Mouse (Mus musculus): ENCODE measurements around the gene Phka2. TPM values are rescaled to one million over a fixed set of nuclear protein-coding genes. Genes with fewer than 3 reads are reported as not detected.
A peak's percentile ranks its signal among the peaks of the same experiment; 100 is the strongest.

Gene Phka2
- polyA plus RNA-seq, 1 experiment from 2014 or later: 9.8 TPM

GRCm38 (mm10) chrX:160516027-160516426 lies 14.1 kb downstream of the Phka2 start:
- H3K4me3 ChIP-seq (replicated peaks): no peak overlapping the region
- H3K9me3 ChIP-seq (replicated peaks): no peaks in the 10 kb centered on the region
- ATAC-seq (ENCODE audit: low FRiP score): no peak
- H3K27ac ChIP-seq (replicated peaks): no peak overlapping the region
- no peak overlapping the region for H3K4me2 ChIP-seq
- H3K27me3 ChIP-seq (replicated peaks): peaks cover 6% of the 10 kb centered on the region; the same call in 1 of the 2 replicates
- H3K9ac ChIP-seq (replicated peaks): no peak overlapping the region
- H3K4me1 ChIP-seq: no peaks in the 10 kb centered on the region
- H3K36me3 ChIP-seq: no peaks in the 10 kb centered on the region

- H3K9me3 ChIP-seq (replicated peaks): no peaks in the 10 kb centered on the region
- H3K27ac ChIP-seq (replicated peaks): no peak overlapping the region
- 71% methylated on average over 2 of the region's 2 CpGs for WGBS
- 0 out of 2 replicates have a peak, but pooled peaks cover 2% of the 10 kb centered on the region for H3K27me3 ChIP-seq (replicated peaks)
- ATAC-seq (ENCODE audit: low FRiP score): no peak
- no peaks in the 10 kb centered on the region for H3K4me1 ChIP-seq
- H3K9ac ChIP-seq (replicated peaks): no peak overlapping the region
- H3K36me3 ChIP-seq: 0 out of 2 replicates have a peak, but pooled peaks cover 2% of the 10 kb centered on the region
- no peak overlapping the region for H3K4me3 ChIP-seq (replicated peaks)
- no peak overlapping the region for H3K4me2 ChIP-seq
Observed at GRCm38 (mm10) chrX:160542772-160543171, 40.8 kb downstream of the Phka2 start.

DNA sequence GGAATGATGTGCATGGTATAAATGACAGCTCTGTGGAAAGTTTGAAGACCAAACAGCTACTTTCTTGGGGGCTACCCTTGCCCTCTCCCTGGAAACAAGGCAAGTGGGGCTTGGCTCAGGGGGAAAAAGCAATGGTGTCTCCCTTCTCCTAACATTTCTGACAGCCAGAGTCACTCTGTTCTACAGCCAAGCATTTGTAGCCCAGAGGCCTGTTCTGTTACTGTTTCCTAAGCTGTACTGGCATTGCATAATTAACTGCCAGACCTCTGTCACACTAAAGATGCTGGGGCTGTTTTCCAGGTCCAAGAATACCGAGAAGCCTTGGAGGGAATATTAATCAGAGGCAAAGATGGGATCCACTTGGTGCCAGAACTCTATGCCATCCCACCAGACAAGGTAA lies 46.9 kb downstream of the Phka2 start:
- Histone ChIP-seq H3K36me3 (no peaks in the 10 kb centered on the region), H3K4me3 (replicated peaks) (no peak overlapping the region), H3K27me3 (replicated peaks) (peaks cover 15% of the 10 kb centered on the region; the same call in 1 of the 2 replicates), H3K9me3 (replicated peaks) (no peaks in the 10 kb centered on the region), H3K4me1 (no peaks in the 10 kb centered on the region), H3K9ac (replicated peaks) (no peak overlapping the region), H3K4me2 (no peak overlapping the region), H3K27ac (replicated peaks) (no peak overlapping the region)
- 79% methylated on average over 1 of the region's 1 CpGs for WGBS
- no peak for ATAC-seq (ENCODE audit: low FRiP score)

- Histone ChIP-seq H3K27ac (replicated peaks) (no peak overlapping the region), H3K9me3 (replicated peaks) (no peaks in the 10 kb centered on the region), H3K36me3 (no peaks in the 10 kb centered on the region), H3K4me2 (no peak overlapping the region), H3K4me1 (no peaks in the 10 kb centered on the region), H3K9ac (replicated peaks) (no peak overlapping the region), H3K4me3 (replicated peaks) (no peak overlapping the region), H3K27me3 (replicated peaks) (peaks cover 15% of the 10 kb centered on the region; the same call in 1 of the 2 replicates)
- 58% methylated on average over 4 of the region's 4 CpGs for WGBS
- no peak for ATAC-seq (ENCODE audit: low FRiP score)
Observed at GRCm38 (mm10) chrX:160552066-160552465, 50.1 kb downstream of the Phka2 start.

- ATAC-seq (ENCODE audit: low FRiP score): peak; percentile 50; the same call in 1 of the 2 replicates
- H3K36me3 ChIP-seq: no peaks in the 10 kb centered on the region
- no peak overlapping the region for H3K9ac ChIP-seq (replicated peaks)
- no peak overlapping the region for H3K27ac ChIP-seq (replicated peaks)
- no peaks in the 10 kb centered on the region for H3K9me3 ChIP-seq (replicated peaks)
- H3K4me3 ChIP-seq (replicated peaks): no peak overlapping the region
- no peak overlapping the region for H3K4me2 ChIP-seq
- 70% methylated on average over 5 of the region's 5 CpGs for WGBS
- no peaks in the 10 kb centered on the region for H3K4me1 ChIP-seq
- H3K27me3 ChIP-seq (replicated peaks): peaks cover 5% of the 10 kb centered on the region; the same call in 1 of the 2 replicates
Observed at GRCm38 (mm10) chrX:160583589-160583988, 81.6 kb downstream of the Phka2 start.

DNA sequence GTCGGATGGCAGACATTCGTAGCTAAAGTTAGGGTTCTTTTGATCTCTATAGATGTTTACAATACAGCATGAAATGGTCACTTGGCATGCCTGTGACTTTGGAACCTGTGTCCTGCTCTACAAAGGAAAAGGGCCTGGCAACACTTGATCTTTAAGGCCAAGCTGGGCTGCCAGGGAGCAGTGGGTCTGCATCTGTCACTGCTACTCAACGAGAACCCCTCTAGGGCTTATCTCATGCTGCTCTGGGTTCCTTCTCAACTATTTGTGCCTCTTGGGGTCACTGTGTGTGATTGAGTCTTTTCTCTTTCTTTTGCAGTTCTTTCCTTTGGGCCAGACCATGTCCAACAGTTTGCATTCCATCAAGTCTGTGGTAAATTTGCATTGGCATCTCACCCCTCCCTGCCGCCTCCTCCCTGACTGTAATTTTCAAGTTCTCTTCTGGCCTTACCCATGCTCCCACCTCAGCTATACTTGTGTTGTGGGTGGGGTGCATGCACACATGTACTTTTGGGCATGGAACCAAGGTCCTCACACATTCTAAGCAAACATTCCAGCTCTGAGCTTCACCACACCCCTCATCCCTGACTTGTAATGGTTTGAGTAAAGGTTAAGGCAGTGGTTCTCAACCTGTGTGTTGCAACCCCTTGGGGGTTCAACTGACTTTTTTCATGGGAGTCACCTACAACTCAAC lies 82.3 kb downstream of the Phka2 start:
- WGBS: 84% methylated on average over 4 of the region's 4 CpGs
- peaks cover 5% of the 10 kb centered on the region; the same call in 1 of the 2 replicates for H3K27me3 ChIP-seq (replicated peaks)
- no peak overlapping the region for H3K9ac ChIP-seq (replicated peaks)
- H3K4me2 ChIP-seq: no peak overlapping the region
- no peaks in the 10 kb centered on the region for H3K9me3 ChIP-seq (replicated peaks)
- no peaks in the 10 kb centered on the region for H3K36me3 ChIP-seq
- no peak for ATAC-seq (ENCODE audit: low FRiP score)
- H3K4me3 ChIP-seq (replicated peaks): no peak overlapping the region
- no peak overlapping the region for H3K27ac ChIP-seq (replicated peaks)
- H3K4me1 ChIP-seq: no peaks in the 10 kb centered on the region

- no peak overlapping the region for H3K4me2 ChIP-seq
- H3K4me1 ChIP-seq: no peaks in the 10 kb centered on the region
- no peak overlapping the region for H3K27ac ChIP-seq (replicated peaks)
- H3K36me3 ChIP-seq: no peaks in the 10 kb centered on the region
- WGBS: 64% methylated on average over 1 of the region's 1 CpGs
- H3K27me3 ChIP-seq (replicated peaks): peaks cover 5% of the 10 kb centered on the region; the same call in 1 of the 2 replicates
- no peak overlapping the region for H3K4me3 ChIP-seq (replicated peaks)
- no peak overlapping the region for H3K9ac ChIP-seq (replicated peaks)
- ATAC-seq (ENCODE audit: low FRiP score): no peak
- H3K9me3 ChIP-seq (replicated peaks): no peaks in the 10 kb centered on the region
Observed at GRCm38 (mm10) chrX:160585110-160585509, 83.1 kb downstream of the Phka2 start.

DNA sequence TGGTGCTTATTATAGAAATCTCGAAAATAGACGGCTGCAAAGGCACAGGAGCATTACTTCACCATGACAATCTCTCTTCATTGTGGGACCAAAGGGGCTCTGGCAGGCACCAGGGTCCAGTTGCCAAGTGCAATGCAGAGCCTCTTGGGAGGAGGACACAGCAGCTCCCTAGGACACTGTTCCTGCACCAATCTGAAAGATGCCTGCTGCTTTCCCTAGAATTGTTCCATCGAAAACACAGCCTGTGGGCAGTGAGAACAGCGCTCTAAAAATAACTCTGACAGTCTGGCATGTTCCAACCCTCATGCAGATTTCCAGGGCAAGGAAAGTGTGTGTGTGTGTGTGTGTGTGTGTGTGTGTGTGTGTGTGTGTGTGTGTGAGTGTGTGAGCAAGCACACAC lies 86.6 kb downstream of the Phka2 start:
- Histone ChIP-seq H3K4me1 (no peaks in the 10 kb centered on the region), H3K4me2 (no peak overlapping the region), H3K9me3 (replicated peaks) (no peaks in the 10 kb centered on the region), H3K9ac (replicated peaks) (no peak overlapping the region), H3K4me3 (replicated peaks) (no peak overlapping the region), H3K36me3 (no peaks in the 10 kb centered on the region), H3K27ac (replicated peaks) (0 out of 2 replicates have a peak overlapping the region, but pooled peaks have one; percentile 5), H3K27me3 (replicated peaks) (0 out of 2 replicates have a peak, but pooled peaks cover 14% of the 10 kb centered on the region)
- 63% methylated on average over 4 of the region's 4 CpGs for WGBS
- ATAC-seq (ENCODE audit: low FRiP score): no peak

DNA sequence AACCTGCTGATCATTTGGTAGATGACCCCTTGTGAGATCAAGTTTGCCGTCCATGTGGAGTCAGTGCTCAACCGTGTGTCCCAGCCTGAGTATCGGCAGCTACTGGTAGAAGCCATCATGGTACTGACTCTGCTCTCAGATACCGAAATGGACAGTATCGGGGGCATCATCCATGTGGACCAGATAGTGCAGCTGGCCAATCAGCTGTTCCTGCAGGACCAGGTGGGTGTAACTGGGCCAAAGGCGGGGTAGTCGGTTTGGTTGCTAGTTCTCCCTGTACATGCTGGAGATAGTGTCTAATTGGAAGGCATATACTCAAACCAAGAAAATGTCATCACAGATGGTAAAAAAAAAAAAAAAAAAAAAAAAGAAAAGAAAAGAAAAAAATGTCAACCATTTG lies 88.2 kb downstream of the Phka2 start:
- Histone ChIP-seq H3K4me1 (no peaks in the 10 kb centered on the region), H3K9ac (replicated peaks) (no peak overlapping the region), H3K36me3 (no peaks in the 10 kb centered on the region), H3K4me3 (replicated peaks) (no peak overlapping the region), H3K27me3 (replicated peaks) (0 out of 2 replicates have a peak, but pooled peaks cover 14% of the 10 kb centered on the region), H3K27ac (replicated peaks) (no peak overlapping the region), H3K4me2 (no peak overlapping the region), H3K9me3 (replicated peaks) (no peaks in the 10 kb centered on the region)
- WGBS: 95% methylated on average over 7 of the region's 7 CpGs
- no peak for ATAC-seq (ENCODE audit: low FRiP score)

DNA sequence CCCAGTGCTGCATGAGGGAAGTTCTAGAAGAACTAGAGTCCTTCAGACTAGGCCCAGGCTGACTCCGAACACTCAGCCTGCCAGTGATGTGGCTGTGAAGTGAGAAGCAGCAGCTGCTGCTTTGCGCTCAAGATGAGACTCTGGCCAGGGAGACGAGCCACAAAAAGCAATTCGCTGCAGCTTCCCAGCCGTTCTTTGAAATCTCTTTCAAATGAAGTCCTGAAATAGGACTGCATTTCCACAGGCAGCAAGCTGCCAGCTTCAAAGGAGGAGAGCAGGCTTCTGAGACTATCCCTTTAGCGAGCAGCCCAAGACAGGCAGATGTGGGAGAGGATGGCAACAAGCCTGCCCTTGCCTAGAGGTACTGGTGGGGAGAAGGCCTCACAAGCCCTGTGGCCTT lies 91.0 kb downstream of the Phka2 start:
- no peak overlapping the region for H3K27ac ChIP-seq (replicated peaks)
- no peaks in the 10 kb centered on the region for H3K4me1 ChIP-seq
- H3K36me3 ChIP-seq: no peaks in the 10 kb centered on the region
- no peaks in the 10 kb centered on the region for H3K9me3 ChIP-seq (replicated peaks)
- H3K4me2 ChIP-seq: no peak overlapping the region
- no peak for ATAC-seq (ENCODE audit: low FRiP score)
- no peak overlapping the region for H3K4me3 ChIP-seq (replicated peaks)
- H3K27me3 ChIP-seq (replicated peaks): 0 out of 2 replicates have a peak, but pooled peaks cover 9% of the 10 kb centered on the region
- no peak overlapping the region for H3K9ac ChIP-seq (replicated peaks)
- 80% methylated on average over 6 of the region's 6 CpGs for WGBS

GRCm38 (mm10) chrX:160598055-160598454 lies 96.1 kb downstream of the Phka2 start:
- Histone ChIP-seq H3K27me3 (replicated peaks) (peaks cover 5% of the 10 kb centered on the region; the same call in 1 of the 2 replicates), H3K4me1 (no peaks in the 10 kb centered on the region), H3K36me3 (no peaks in the 10 kb centered on the region), H3K9me3 (replicated peaks) (no peaks in the 10 kb centered on the region), H3K4me2 (no peak overlapping the region), H3K9ac (replicated peaks) (no peak overlapping the region), H3K4me3 (replicated peaks) (no peak overlapping the region), H3K27ac (replicated peaks) (no peak overlapping the region)
- ATAC-seq (ENCODE audit: low FRiP score): no peak
- whole genome bisulfite sequencing: 73% methylated on average over 2 of the region's 2 CpGs
